Mouse (Mus musculus): ENCODE measurements around the gene Traf3ip3. TPM values are rescaled to one million over a fixed set of nuclear protein-coding genes. Genes with fewer than 3 reads are reported as not detected.
A peak's percentile ranks its signal among the peaks of the same experiment; 100 is the strongest.

Gene Traf3ip3
- total and polyA plus RNA-seq, 2 experiments from 2014 or later: 1.6 to 1.8 TPM

GRCm38 (mm10) chr1:193141118-193141517 is 60.4 kb downstream of the Traf3ip3 start:
- H3K36me3 ChIP-seq (ENCODE audit: insufficient read depth): no peaks in the 10 kb centered on the region
- H3K27me3 ChIP-seq (ENCODE audit: insufficient read depth, low read length): no peaks in the 10 kb centered on the region
- WGBS: 84% methylated on average over 7 of the region's 7 CpGs
- DNase-seq (no peak), ATAC-seq (no peak)
- H3K9me3 ChIP-seq (ENCODE audit: low read length): no peaks in the 10 kb centered on the region
- no peak overlapping the region for H3K27ac ChIP-seq (ENCODE audit: low read depth, low read length)
- H3K4me2 ChIP-seq (ENCODE audit: low read depth): no peak overlapping the region
- H3K4me1 ChIP-seq (ENCODE audit: insufficient read depth): no peaks in the 10 kb centered on the region
- TF ChIP-seq CTCF (IDR thresholded peaks at IDR 0.05; ENCODE audit: low read depth): no peak
- H3K9ac ChIP-seq: no peak overlapping the region
- H3K4me3 ChIP-seq (ENCODE audit: low read depth, low read length): no peak overlapping the region

- Histone ChIP-seq H3K36me3 (ENCODE audit: insufficient read depth) (no peaks in the 10 kb centered on the region), H3K4me3 (ENCODE audit: low read depth, low read length) (no peak overlapping the region), H3K9ac (no peak overlapping the region), H3K27ac (ENCODE audit: low read depth, low read length) (no peak overlapping the region), H3K4me1 (ENCODE audit: insufficient read depth) (no peaks in the 10 kb centered on the region), H3K27me3 (ENCODE audit: insufficient read depth, low read length) (no peaks in the 10 kb centered on the region), H3K4me2 (ENCODE audit: low read depth) (no peak overlapping the region), H3K9me3 (ENCODE audit: low read length) (no peaks in the 10 kb centered on the region)
- ATAC-seq (no peak), DNase-seq (no peak)
- no peak for TF ChIP-seq CTCF (IDR thresholded peaks at IDR 0.05; ENCODE audit: low read depth)
- 71% methylated on average over 3 of the region's 3 CpGs for WGBS
Observed at GRCm38 (mm10) chr1:193138669-193139068, 62.8 kb downstream of the Traf3ip3 start.

- Histone ChIP-seq H3K4me1 (ENCODE audit: insufficient read depth) (no peaks in the 10 kb centered on the region), H3K36me3 (ENCODE audit: insufficient read depth) (no peaks in the 10 kb centered on the region), H3K27ac (ENCODE audit: low read depth, low read length) (no peak overlapping the region), H3K27me3 (ENCODE audit: insufficient read depth, low read length) (no peaks in the 10 kb centered on the region), H3K4me3 (ENCODE audit: low read depth, low read length) (no peak overlapping the region), H3K9ac (no peak overlapping the region), H3K9me3 (ENCODE audit: low read length) (no peaks in the 10 kb centered on the region), H3K4me2 (ENCODE audit: low read depth) (no peak overlapping the region)
- ATAC-seq (no peak), DNase-seq (peak; percentile 10)
- no peak for TF ChIP-seq CTCF (IDR thresholded peaks at IDR 0.05; ENCODE audit: low read depth)
- 35% methylated on average over 7 of the region's 7 CpGs for WGBS
Observed at GRCm38 (mm10) chr1:193138087-193138486, 63.4 kb downstream of the Traf3ip3 start.

GRCm38 (mm10) chr1:193133726-193134125 is 67.8 kb downstream of the Traf3ip3 start:
- Histone ChIP-seq H3K9ac (no peak overlapping the region), H3K36me3 (ENCODE audit: insufficient read depth) (no peaks in the 10 kb centered on the region), H3K4me2 (ENCODE audit: low read depth) (no peak overlapping the region), H3K27me3 (ENCODE audit: insufficient read depth, low read length) (no peaks in the 10 kb centered on the region), H3K27ac (ENCODE audit: low read depth, low read length) (no peak overlapping the region), H3K4me1 (ENCODE audit: insufficient read depth) (peaks cover 8% of the 10 kb centered on the region), H3K9me3 (ENCODE audit: low read length) (no peaks in the 10 kb centered on the region), H3K4me3 (ENCODE audit: low read depth, low read length) (no peak overlapping the region)
- 88% methylated on average over 1 of the region's 1 CpGs for WGBS
- DNase-seq (no peak), ATAC-seq (no peak)
- TF ChIP-seq CTCF (IDR thresholded peaks at IDR 0.05; ENCODE audit: low read depth): peak; percentile 35; the same call in 1 of the 2 replicates

GRCm38 (mm10) chr1:193132385-193132784 is 69.1 kb downstream of the Traf3ip3 start:
- ATAC-seq (no peak), DNase-seq (no peak)
- no peak overlapping the region for H3K4me3 ChIP-seq (ENCODE audit: low read depth, low read length)
- H3K4me1 ChIP-seq (ENCODE audit: insufficient read depth): peaks cover 10% of the 10 kb centered on the region
- H3K27me3 ChIP-seq (ENCODE audit: insufficient read depth, low read length): no peaks in the 10 kb centered on the region
- H3K9ac ChIP-seq: no peak overlapping the region
- H3K27ac ChIP-seq (ENCODE audit: low read depth, low read length): no peak overlapping the region
- peaks cover 7% of the 10 kb centered on the region; the same call in 1 of the 2 replicates for H3K36me3 ChIP-seq (ENCODE audit: insufficient read depth)
- TF ChIP-seq CTCF (IDR thresholded peaks at IDR 0.05; ENCODE audit: low read depth): no peak
- H3K9me3 ChIP-seq (ENCODE audit: low read length): no peaks in the 10 kb centered on the region
- no peak overlapping the region for H3K4me2 ChIP-seq (ENCODE audit: low read depth)

- no peak overlapping the region for H3K4me2 ChIP-seq (ENCODE audit: low read depth)
- DNase-seq: no peak
- H3K4me3 ChIP-seq (ENCODE audit: low read depth, low read length): no peak overlapping the region
- no peaks in the 10 kb centered on the region for H3K27me3 ChIP-seq (ENCODE audit: insufficient read depth, low read length)
- H3K36me3 ChIP-seq (ENCODE audit: insufficient read depth): peaks cover 14% of the 10 kb centered on the region; the same call in 1 of the 2 replicates
- WGBS: 90% methylated on average over 6 of the region's 6 CpGs
- no peaks in the 10 kb centered on the region for H3K9me3 ChIP-seq (ENCODE audit: low read length)
- H3K9ac ChIP-seq: no peak overlapping the region
- TF ChIP-seq CTCF (IDR thresholded peaks at IDR 0.05; ENCODE audit: low read depth): no peak
- ATAC-seq: no peak
- H3K4me1 ChIP-seq (ENCODE audit: insufficient read depth): peaks cover 10% of the 10 kb centered on the region
- H3K27ac ChIP-seq (ENCODE audit: low read depth, low read length): no peak overlapping the region
Observed at GRCm38 (mm10) chr1:193131311-193131948, 70.1 kb downstream of the Traf3ip3 start.

GRCm38 (mm10) chr1:193130839-193131238 is 70.7 kb downstream of the Traf3ip3 start:
- Histone ChIP-seq H3K9ac (peak overlapping the region; percentile 57), H3K27ac (ENCODE audit: low read depth, low read length) (peak overlapping the region; percentile 86), H3K4me2 (ENCODE audit: low read depth) (peak overlapping the region; percentile 51), H3K4me3 (ENCODE audit: low read depth, low read length) (peak overlapping the region; percentile 71), H3K4me1 (ENCODE audit: insufficient read depth) (peaks cover 10% of the 10 kb centered on the region), H3K9me3 (ENCODE audit: low read length) (no peaks in the 10 kb centered on the region), H3K36me3 (ENCODE audit: insufficient read depth) (peaks cover 14% of the 10 kb centered on the region; the same call in 1 of the 2 replicates), H3K27me3 (ENCODE audit: insufficient read depth, low read length) (no peaks in the 10 kb centered on the region)
- WGBS: 88% methylated on average over 8 of the region's 8 CpGs
- DNase-seq (no peak), ATAC-seq (peak; percentile 5; the same call in 1 of the 2 replicates)
- no peak for TF ChIP-seq CTCF (IDR thresholded peaks at IDR 0.05; ENCODE audit: low read depth)

All from forebrain, postnatal 0 days (tissue).